Mouse (Mus musculus): ENCODE data around the gene Gimap4. TPM values are rescaled to one million over a fixed set of nuclear protein-coding genes. Genes with fewer than 3 reads are reported as not detected.
A peak's percentile ranks its signal among the peaks of the same experiment; 100 is the strongest.

Gene Gimap4
- polyA plus RNA-seq, 1 experiment: 0.31 TPM

DNA sequence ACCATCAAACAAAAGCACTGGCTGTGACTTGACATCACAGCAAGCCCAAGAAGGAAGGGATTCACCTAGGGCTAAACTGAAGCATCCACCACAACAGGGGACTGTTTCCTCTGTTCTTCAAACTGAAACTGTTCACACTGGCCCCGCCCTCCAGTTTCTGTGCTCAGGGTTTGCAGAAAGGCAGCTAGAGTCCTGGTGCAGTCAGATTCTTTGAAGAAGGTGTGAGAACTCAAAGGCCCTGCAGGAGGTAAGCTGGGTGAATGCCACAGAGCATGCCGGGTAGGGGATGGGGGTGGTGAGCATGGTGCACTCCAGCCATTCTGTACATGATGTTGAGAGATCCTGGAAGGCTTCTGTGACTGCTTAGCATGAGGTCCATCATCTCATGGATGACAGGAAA, 34.1 kb downstream of the Gimap4 start, which contains the start of the genes Gm28053 and Gimap7:
Gene Gm28053 (plus strand): TSS at position 153 of the 400 bp plus-strand sequence.
Gene Gimap7 (plus strand): TSS at position 167 of the 400 bp plus-strand sequence.
- TF ChIP-seq POLR2A (IDR thresholded peaks at IDR 0.05; ENCODE audit: extremely low read depth, insufficient read depth, low read length) (no peak), CTCF (IDR thresholded peaks at IDR 0.05; ENCODE audit: extremely low read depth, insufficient read depth, low read length) (no peak)
- H3K4me1 ChIP-seq (ENCODE audit: control insufficient read depth, insufficient read depth, low read length): peaks cover 2% of the 10 kb centered on the region; the same call in 1 of the 2 replicates
- no peak within 1 kb of the TSS for H3K27ac ChIP-seq (ENCODE audit: insufficient read depth, low read length)
- no peak within 1 kb of the TSS for H3K4me3 ChIP-seq (ENCODE audit: insufficient read depth, low read length)

DNA sequence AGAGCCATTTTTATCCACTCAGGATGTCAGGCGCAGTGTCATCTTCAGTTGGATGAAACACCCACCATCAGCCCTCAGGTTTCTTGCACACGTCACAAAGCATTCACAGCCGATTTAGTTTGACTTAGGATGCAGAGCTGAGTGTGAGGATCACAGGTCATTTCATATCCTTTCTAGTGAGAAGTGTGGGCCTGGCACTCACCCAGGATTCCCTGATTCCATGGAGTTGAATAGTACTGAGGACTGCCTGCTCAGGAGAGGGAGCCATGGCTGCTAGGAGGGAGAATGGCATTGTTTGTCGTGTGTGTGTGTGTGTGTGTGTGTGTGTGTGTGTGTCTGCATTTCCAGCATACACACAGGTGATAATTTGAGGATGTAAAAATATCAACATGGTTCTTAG, 36.0 kb downstream of the Gimap4 start:
- TF ChIP-seq CTCF (IDR thresholded peaks at IDR 0.05; ENCODE audit: extremely low read depth, insufficient read depth, low read length) (no peak), POLR2A (IDR thresholded peaks at IDR 0.05; ENCODE audit: extremely low read depth, insufficient read depth, low read length) (no peak)
- no peak overlapping the region for H3K4me3 ChIP-seq (ENCODE audit: insufficient read depth, low read length)
- H3K27ac ChIP-seq (ENCODE audit: insufficient read depth, low read length): no peak overlapping the region
- H3K4me1 ChIP-seq (ENCODE audit: control insufficient read depth, insufficient read depth, low read length): peaks cover 2% of the 10 kb centered on the region; the same call in 1 of the 2 replicates

- peaks cover 2% of the 10 kb centered on the region for H3K4me1 ChIP-seq (ENCODE audit: control insufficient read depth, insufficient read depth, low read length)
- no peak for TF ChIP-seq CTCF (IDR thresholded peaks at IDR 0.05; ENCODE audit: extremely low read depth, insufficient read depth, low read length)
- no peak for TF ChIP-seq POLR2A (IDR thresholded peaks at IDR 0.05; ENCODE audit: extremely low read depth, insufficient read depth, low read length)
- H3K27ac ChIP-seq (ENCODE audit: insufficient read depth, low read length): no peak overlapping the region
- H3K4me3 ChIP-seq (ENCODE audit: insufficient read depth, low read length): no peak overlapping the region
These were observed 39.1 kb downstream of the Gimap4 start for GRCm38 (mm10) chr6:48723468-48723867.

DNA sequence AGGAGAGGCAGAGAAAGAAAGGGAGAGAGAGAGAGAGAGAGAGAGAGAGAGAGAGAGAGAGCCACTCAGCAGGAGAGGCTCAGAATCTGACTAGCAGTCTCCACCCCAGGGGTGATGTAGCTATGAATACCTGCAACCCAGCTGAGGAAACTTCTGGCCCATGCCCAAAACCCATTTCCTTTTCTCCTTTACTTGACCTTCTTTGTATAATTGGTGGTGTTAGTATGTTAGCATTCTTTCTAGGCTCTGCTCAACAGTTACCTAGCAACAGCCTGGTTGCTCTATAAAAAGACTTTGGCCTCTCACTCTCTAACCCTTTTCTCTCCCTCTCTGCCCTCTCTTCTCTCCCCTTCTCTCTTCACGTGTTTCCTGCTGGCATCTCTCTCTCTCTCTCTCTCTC, 41.1 kb downstream of the Gimap4 start:
- H3K27ac ChIP-seq (ENCODE audit: insufficient read depth, low read length): no peak overlapping the region
- no peaks in the 10 kb centered on the region; the same call in 1 of the 2 replicates for H3K4me1 ChIP-seq (ENCODE audit: control insufficient read depth, insufficient read depth, low read length)
- TF ChIP-seq POLR2A (IDR thresholded peaks at IDR 0.05; ENCODE audit: extremely low read depth, insufficient read depth, low read length) (no peak), CTCF (IDR thresholded peaks at IDR 0.05; ENCODE audit: extremely low read depth, insufficient read depth, low read length) (no peak)
- no peak overlapping the region for H3K4me3 ChIP-seq (ENCODE audit: insufficient read depth, low read length)

GRCm38 (mm10) chr6:48727761-48728160, 43.4 kb downstream of the Gimap4 start:
- no peak overlapping the region for H3K27ac ChIP-seq (ENCODE audit: insufficient read depth, low read length)
- H3K4me3 ChIP-seq (ENCODE audit: insufficient read depth, low read length): no peak overlapping the region
- no peaks in the 10 kb centered on the region; the same call in 1 of the 2 replicates for H3K4me1 ChIP-seq (ENCODE audit: control insufficient read depth, insufficient read depth, low read length)
- TF ChIP-seq POLR2A (IDR thresholded peaks at IDR 0.05; ENCODE audit: extremely low read depth, insufficient read depth, low read length) (no peak), CTCF (IDR thresholded peaks at IDR 0.05; ENCODE audit: extremely low read depth, insufficient read depth, low read length) (no peak)

- no peaks in the 10 kb centered on the region for H3K4me1 ChIP-seq (ENCODE audit: control insufficient read depth, insufficient read depth, low read length)
- no peak overlapping the region for H3K4me3 ChIP-seq (ENCODE audit: insufficient read depth, low read length)
- H3K27ac ChIP-seq (ENCODE audit: insufficient read depth, low read length): no peak overlapping the region
- no peak for TF ChIP-seq CTCF (IDR thresholded peaks at IDR 0.05; ENCODE audit: extremely low read depth, insufficient read depth, low read length)
- no peak for TF ChIP-seq POLR2A (IDR thresholded peaks at IDR 0.05; ENCODE audit: extremely low read depth, insufficient read depth, low read length)
These were observed 48.5 kb downstream of the Gimap4 start for GRCm38 (mm10) chr6:48732864-48733304.

- no peak overlapping the region for H3K27ac ChIP-seq (ENCODE audit: insufficient read depth, low read length)
- no peak overlapping the region for H3K4me3 ChIP-seq (ENCODE audit: insufficient read depth, low read length)
- TF ChIP-seq POLR2A (IDR thresholded peaks at IDR 0.05; ENCODE audit: extremely low read depth, insufficient read depth, low read length): no peak
- no peak for TF ChIP-seq CTCF (IDR thresholded peaks at IDR 0.05; ENCODE audit: extremely low read depth, insufficient read depth, low read length)
- no peaks in the 10 kb centered on the region for H3K4me1 ChIP-seq (ENCODE audit: control insufficient read depth, insufficient read depth, low read length)
These were observed 49.3 kb downstream of the Gimap4 start for GRCm38 (mm10) chr6:48733660-48734059.

DNA sequence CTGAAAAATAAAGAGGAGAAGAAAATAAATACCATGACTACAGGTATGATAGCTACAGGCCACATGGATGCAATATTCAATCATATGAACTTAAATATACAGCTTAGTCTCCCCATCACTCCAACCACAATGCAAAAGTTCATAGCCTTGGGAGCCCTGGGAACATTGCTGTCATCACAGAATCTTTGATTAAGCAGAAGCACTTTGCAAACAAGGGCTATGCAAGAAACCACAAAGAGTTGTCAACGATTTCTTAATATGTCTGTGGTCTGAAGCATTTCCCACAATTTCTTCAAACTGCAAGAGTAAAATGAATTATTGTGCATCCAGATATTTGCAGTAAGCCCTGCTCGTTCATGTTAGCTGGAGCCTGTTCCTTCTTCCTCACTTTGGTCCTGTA, 52.7 kb downstream of the Gimap4 start:
- TF ChIP-seq CTCF (IDR thresholded peaks at IDR 0.05; ENCODE audit: extremely low read depth, insufficient read depth, low read length): no peak
- no peak overlapping the region for H3K27ac ChIP-seq (ENCODE audit: insufficient read depth, low read length)
- H3K4me1 ChIP-seq (ENCODE audit: control insufficient read depth, insufficient read depth, low read length): no peaks in the 10 kb centered on the region
- H3K4me3 ChIP-seq (ENCODE audit: insufficient read depth, low read length): no peak overlapping the region

DNA sequence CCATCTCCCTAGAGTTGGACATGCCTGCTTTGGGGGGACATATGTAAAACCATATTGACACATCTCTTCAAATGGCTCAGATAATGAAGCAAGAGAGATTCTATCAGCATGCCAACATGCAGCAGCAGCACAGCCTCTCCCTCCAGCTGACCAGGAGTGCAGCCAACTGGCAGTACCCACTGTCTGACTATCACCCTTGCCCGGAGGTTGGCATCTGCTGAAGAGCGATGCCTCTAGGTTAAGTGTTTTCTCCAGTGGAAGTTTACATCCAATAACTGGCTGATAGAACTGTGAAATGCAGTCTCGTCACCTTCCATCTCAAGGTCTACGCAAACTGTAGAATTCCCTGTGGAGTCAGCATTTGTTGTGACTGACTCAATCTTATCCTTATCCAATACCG, 53.3 kb downstream of the Gimap4 start:
- H3K27ac ChIP-seq (ENCODE audit: insufficient read depth, low read length): no peak overlapping the region
- no peak overlapping the region for H3K4me3 ChIP-seq (ENCODE audit: insufficient read depth, low read length)
- no peaks in the 10 kb centered on the region for H3K4me1 ChIP-seq (ENCODE audit: control insufficient read depth, insufficient read depth, low read length)
- TF ChIP-seq POLR2A (IDR thresholded peaks at IDR 0.05; ENCODE audit: extremely low read depth, insufficient read depth, low read length) (no peak), CTCF (IDR thresholded peaks at IDR 0.05; ENCODE audit: extremely low read depth, insufficient read depth, low read length) (no peak)

DNA sequence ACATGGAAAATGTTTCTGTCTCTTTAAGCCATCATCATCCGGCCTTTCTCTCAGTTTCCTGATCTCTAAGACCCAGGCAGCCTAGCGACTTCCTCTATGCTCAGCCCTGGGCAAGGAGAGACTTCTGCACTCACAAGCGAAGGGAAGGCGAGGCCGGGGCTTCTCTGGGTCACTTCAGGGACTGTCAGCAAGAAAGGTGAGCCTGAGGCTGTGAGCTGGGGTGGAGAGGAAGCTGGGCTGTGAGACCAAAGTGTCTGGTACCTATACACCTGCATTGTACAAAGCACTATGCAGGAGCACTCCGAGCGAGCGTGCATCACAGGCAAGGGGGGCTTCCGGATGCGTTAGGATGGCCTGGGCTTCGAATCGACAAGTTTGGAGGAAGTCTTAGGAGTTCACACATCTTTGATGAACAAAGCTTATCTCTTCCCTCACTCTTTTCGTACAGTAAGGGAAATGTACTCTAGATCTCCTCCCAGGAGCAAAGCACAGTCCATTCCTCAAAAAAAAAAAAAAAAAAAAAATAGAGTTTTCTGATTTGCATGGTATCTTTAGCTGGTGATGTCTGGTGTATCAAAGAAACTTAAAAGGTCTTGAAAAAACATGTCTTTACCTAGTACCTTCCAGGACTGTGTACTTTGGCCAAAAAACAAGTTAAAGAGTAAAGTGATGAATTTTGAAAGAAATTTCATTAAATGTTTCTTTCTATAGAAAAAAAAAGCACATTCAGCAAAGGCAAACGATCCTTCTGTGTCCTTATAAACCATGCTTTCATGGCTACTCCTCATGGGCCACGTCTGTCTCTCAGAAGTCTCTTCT, 54.8 kb downstream of the Gimap4 start, which contains the start of gene Gimap1:
Gene Gimap1 (plus strand): TSS at position 94 of the 819 bp plus-strand sequence.
- H3K4me3 ChIP-seq (ENCODE audit: insufficient read depth, low read length): peak within 1 kb of the TSS; percentile 34
- no peaks in the 10 kb centered on the region for H3K4me1 ChIP-seq (ENCODE audit: control insufficient read depth, insufficient read depth, low read length)
- TF ChIP-seq CTCF (IDR thresholded peaks at IDR 0.05; ENCODE audit: extremely low read depth, insufficient read depth, low read length): no peak
- TF ChIP-seq POLR2A (IDR thresholded peaks at IDR 0.05; ENCODE audit: extremely low read depth, insufficient read depth, low read length): no peak
- H3K27ac ChIP-seq (ENCODE audit: insufficient read depth, low read length): no peak within 1 kb of the TSS
